In the genomic region with DNA sequence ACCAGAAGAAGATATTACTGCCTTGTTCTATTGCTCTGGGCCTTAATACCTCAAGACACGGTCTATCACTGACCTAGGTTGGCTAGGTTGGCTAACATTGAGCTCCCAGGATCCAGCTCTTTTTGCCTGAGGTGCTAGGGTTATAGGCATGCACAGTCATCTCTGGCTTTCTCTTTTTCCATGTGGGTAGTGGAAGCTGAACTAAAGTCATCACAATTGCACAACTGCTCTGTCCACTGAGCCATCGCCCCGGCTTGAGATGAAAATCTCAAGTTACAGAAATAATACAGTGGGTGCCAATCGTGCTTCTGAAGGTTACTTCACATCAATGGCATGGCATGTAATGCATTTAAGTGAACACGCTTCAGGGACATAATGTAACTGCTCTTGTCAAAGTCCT, we compare ENCODE assay signal across 15 mouse cellular contexts.
"Had no signal": no experiment of that assay in that cellular context is flagged by ENCODE, and none has a peak within 500 bp of the region (broad histone marks: within the 10 kb centered on the region; RNA-seq: fewer than 3 reads in every experiment).

No protein-coding gene starts in this region.

- H3K9me3 ChIP-seq: kidney, embryonic 15.5 days; liver, embryonic 13.5 days; midbrain, embryonic 13.5 days had no signal

- H3K9ac ChIP-seq: kidney, embryonic 15.5 days; liver, embryonic 13.5 days; midbrain, embryonic 13.5 days had no signal

- H3K36me3 ChIP-seq: kidney, embryonic 15.5 days; liver, embryonic 13.5 days; midbrain, embryonic 13.5 days had no signal

- DNase-seq: kidney, adult 8-10 months; kidney, postnatal 10 days; kidney, postnatal 36 days; layer of hippocampus, postnatal 36 days; liver, embryonic 13.5 days; lung, adult 2 months; lung, postnatal 14 days; lung, postnatal 4 days; thymus, adult 2 months; thymus, postnatal 14 days; thymus, postnatal 4 days had no signal

- H3K4me1 ChIP-seq: midbrain, embryonic 13.5 days had no signal

- H3K4me2 ChIP-seq: kidney, embryonic 15.5 days; liver, embryonic 13.5 days; midbrain, embryonic 13.5 days had no signal

- H3K27ac ChIP-seq: kidney, embryonic 15.5 days; left cerebral cortex, adult 2 months; liver, embryonic 13.5 days; midbrain, embryonic 13.5 days had no signal

- ATAC-seq: midbrain, embryonic 13.5 days; midbrain, embryonic 16.5 days had no signal

- H3K27me3 ChIP-seq: liver, embryonic 13.5 days; midbrain, embryonic 13.5 days had no signal

- H3K4me3 ChIP-seq: kidney, embryonic 15.5 days; left cerebral cortex, adult 2 months; liver, embryonic 13.5 days; midbrain, embryonic 13.5 days had no signal
